Mouse (Mus musculus): ENCODE measurements at regions not wholly inside any gene's neighbourhood (a gene's known extent, or its start where the extent isn't known, plus 50 kb on each side); places are given as distances from the start of the nearest gene placed in this dataset.
"Not testable (repeated sequence)": the region's sequence is repeated elsewhere in the genome, so short reads cannot be mapped to it uniquely, and the experiment has no call there.

- not testable (repeated sequence) for TF ChIP-seq POLR2A (IDR thresholded peaks at IDR 0.05; ENCODE audit: insufficient read length, low read depth); MAX (IDR thresholded peaks at IDR 0.05; ENCODE audit: low read depth); MYOD1 (IDR thresholded peaks at IDR 0.05; ENCODE audit: control insufficient read depth in 1 of 3, insufficient read length in 2 of 3, low read depth in 2 of 3); USF1 (IDR thresholded peaks at IDR 0.05; ENCODE audit: low read depth); TCF12 (IDR thresholded peaks at IDR 0.05; ENCODE audit: insufficient read depth, poor library complexity, severe bottlenecking); E2F4 (IDR thresholded peaks at IDR 0.05; ENCODE audit: insufficient read depth)
Observed at GRCm38 (mm10) chr1:35220215-35220614, 370.4 kb downstream of the Plekhb2 start.

Measured in myocyte (in vitro differentiated cells).